In genomic region chr6:38007459-38007858, GRCm38 (mm10) we compare ENCODE assay signal across 8 mouse cellular contexts. TPM values are rescaled to one million over a fixed set of nuclear protein-coding genes. Genes with fewer than 3 reads are reported as not detected.
A peak's percentile ranks its signal among the peaks of the same experiment; 100 is the strongest.
DNase-seq lines count a peak whose midpoint lies in the region; ATAC-seq and TF ChIP-seq lines count a peak whose summit lies in the region.

No protein-coding gene starts in this region.

- no peak overlapping the region for H3K27ac ChIP-seq in ES-E14 (ENCODE audit: insufficient read depth, low read depth, low read length, poor library complexity, severe bottlenecking)
- H3K27ac ChIP-seq in forebrain, embryonic 16.5 days (ENCODE audit: low read length): no peak overlapping the region
- H3K27ac ChIP-seq in limb, embryonic 10.5 days: no peak overlapping the region

- no peak overlapping the region for H3K4me3 ChIP-seq in ES-E14 (ENCODE audit: insufficient read depth in 1 of 2, low read depth in 1 of 2, low read length in 2 of 2, poor library complexity in 1 of 2, severe bottlenecking in 1 of 2)
- no peak overlapping the region for H3K4me3 ChIP-seq in forebrain, embryonic 16.5 days (replicated peaks; ENCODE audit: low read length)
- H3K4me3 ChIP-seq in limb, embryonic 10.5 days: no peak overlapping the region

- H3K4me2 ChIP-seq in forebrain, embryonic 16.5 days (ENCODE audit: low read length): no peak overlapping the region

- WGBS in forebrain, embryonic 16.5 days: 3% methylated on average over 6 of the region's 6 CpGs
- WGBS in limb, embryonic 10.5 days: 13% methylated on average over 6 of the region's 6 CpGs

- H3K4me1 ChIP-seq in ES-E14 (ENCODE audit: control insufficient read depth in 2 of 2, insufficient read depth in 2 of 2, low read length in 2 of 2, poor library complexity in 1 of 2): no peaks in the 10 kb centered on the region
- no peaks in the 10 kb centered on the region for H3K4me1 ChIP-seq in forebrain, embryonic 16.5 days (replicated peaks; ENCODE audit: control insufficient read depth, insufficient read depth, low read length)
- H3K4me1 ChIP-seq in limb, embryonic 10.5 days: no peaks in the 10 kb centered on the region

- ATAC-seq in forebrain, embryonic 16.5 days: peak; percentile 81

- in situ Hi-C loops in ES-E14 (cut with MboI; ENCODE audit: low sequenced_read_pairs in 2 of 2, unreplicated experiment in 2 of 2): no loop called here

- no peak overlapping the region for H3K9ac ChIP-seq in ES-E14 (ENCODE audit: insufficient read depth, low read depth, low read length, poor library complexity, severe bottlenecking)
- H3K9ac ChIP-seq in forebrain, embryonic 16.5 days (replicated peaks; ENCODE audit: low read depth, low read length): no peak overlapping the region

- no peaks in the 10 kb centered on the region for H3K27me3 ChIP-seq in forebrain, embryonic 16.5 days (replicated peaks; ENCODE audit: control insufficient read depth, insufficient read depth, low read length)
- H3K27me3 ChIP-seq in limb, embryonic 10.5 days (ENCODE audit: low read depth, poor library complexity, severe bottlenecking): no peaks in the 10 kb centered on the region

- H3K36me3 ChIP-seq in ES-E14 (ENCODE audit: control insufficient read depth, insufficient read depth, low read length, poor library complexity, severe bottlenecking): no peaks in the 10 kb centered on the region
- no peaks in the 10 kb centered on the region for H3K36me3 ChIP-seq in forebrain, embryonic 16.5 days (ENCODE audit: control insufficient read depth, insufficient read depth)
- H3K36me3 ChIP-seq in limb, embryonic 10.5 days: no peaks in the 10 kb centered on the region

- DNase-seq in 3T3-L1 (ENCODE audit: low read depth, low spot score) (peak; percentile 92), ES-E14 (ENCODE audit: low read depth, low spot score) (peak; percentile 62)
- DNase-seq in cerebellum, adult 18-20 months: peak; percentile 41 to 48
- peak; percentile 60 for DNase-seq in hindlimb bud, embryonic 11.5 days (ENCODE audit: extremely low spot score, low read depth, low spot score)
- DNase-seq in limb, embryonic 10.5 days (ENCODE audit: low spot score): peak; percentile 65
- peak; percentile 59 for DNase-seq in naive thymus-derived CD4-positive, alpha-beta T cell, adult 2 months (ENCODE audit: low read depth)
- peak; percentile 59 for DNase-seq in thymus, postnatal 14 days

- H3K9me3 ChIP-seq in ES-E14 (ENCODE audit: control insufficient read depth, insufficient read depth, low read depth, low read length): no peaks in the 10 kb centered on the region
- no peaks in the 10 kb centered on the region for H3K9me3 ChIP-seq in forebrain, embryonic 16.5 days (ENCODE audit: control insufficient read depth, low read length)
- no peaks in the 10 kb centered on the region for H3K9me3 ChIP-seq in limb, embryonic 10.5 days (replicated peaks)

TF ChIP-seq in ES-E14, 5 proteins besides CTCF, POLR2A, EP300 and RAD21:
- TF ChIP-seq CHD2 (IDR thresholded peaks at IDR 0.05; ENCODE audit: low read depth, low read length) (no peak), MAFK (IDR thresholded peaks at IDR 0.05; ENCODE audit: insufficient read depth, low read depth, low read length) (no peak), HCFC1 (IDR thresholded peaks at IDR 0.05; ENCODE audit: borderline replicate concordance, insufficient read depth, low read length) (no peak), ZC3H11A (IDR thresholded peaks at IDR 0.05; ENCODE audit: borderline replicate concordance, low read depth, low read length) (peak; percentile 85)

RNA-seq across cellular contexts. Expression of gene Svopl, which starts 39.3 kb away (rescaled TPM):
- 0.18 and 0.21 TPM in 2 replicates for total RNA-seq in ES-E14 (2012; rRNA removed)
- polyA plus RNA-seq in forebrain, embryonic 16.5 days (2015; fragmentation: Nextera tagmentation; extraction: Ambion mirVana): 0.81 and 0.95 TPM in 2 replicates
- polyA plus RNA-seq in limb, embryonic 10.5 days (2016; fragmentation: Nextera tagmentation; extraction: Ambion mirVana): 4.0 and 7.0 TPM in 2 replicates
